Mouse (Mus musculus): ENCODE measurements around the gene Carm1. TPM values are rescaled to one million over a fixed set of nuclear protein-coding genes. Genes with fewer than 3 reads are reported as not detected.
"Not testable (repeated sequence)": the region's sequence is repeated elsewhere in the genome, so short reads cannot be mapped to it uniquely, and the experiment has no call there.

Carm1 gene
- polyA plus RNA-seq, 1 experiment from 2014 or later = 56.0 TPM

DNA sequence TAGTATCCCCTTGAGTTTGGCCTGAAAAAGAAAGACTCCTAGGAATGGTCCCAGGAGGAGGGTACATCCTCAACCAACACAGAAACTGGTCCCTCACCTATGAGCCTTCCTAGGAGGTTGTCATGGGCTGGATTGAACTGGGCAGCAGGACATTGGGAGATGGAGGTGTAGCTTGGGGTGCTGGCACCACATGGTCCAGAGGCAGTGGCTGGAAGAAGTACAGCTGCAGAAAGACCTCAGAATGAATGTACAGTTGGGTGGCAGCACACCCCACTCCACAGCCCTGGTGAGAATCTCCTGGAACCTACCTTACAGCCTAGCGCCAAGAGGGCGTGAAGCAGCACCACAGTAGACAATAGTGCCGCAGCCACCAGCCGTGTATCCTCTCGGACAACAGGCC, 42.8 kb downstream of the Carm1 start:
- Histone ChIP-seq H3K36me3 (peaks cover 66% of the 10 kb centered on the region), H3K4me2 (replicated peaks) (no peak overlapping the region), H3K27me3 (no peaks in the 10 kb centered on the region), H3K27ac (no peak overlapping the region), H3K4me1 (peaks cover 21% of the 10 kb centered on the region), H3K9me3 (no peaks in the 10 kb centered on the region), H3K9ac (no peak overlapping the region), H3K4me3 (no peak overlapping the region)
- 94% methylated on average over 5 of the region's 5 CpGs for WGBS
- no peak for ATAC-seq (ENCODE audit: low FRiP score, low read depth)

GRCm38 (mm10) chr9:21591127-21591830, 44.6 kb downstream of the Carm1 start:
- no peaks in the 10 kb centered on the region for H3K9me3 ChIP-seq
- WGBS = 83% methylated on average over 6 of the region's 6 CpGs
- peaks cover 29% of the 10 kb centered on the region for H3K4me1 ChIP-seq
- no peak for ATAC-seq (ENCODE audit: low FRiP score, low read depth)
- no peaks in the 10 kb centered on the region for H3K27me3 ChIP-seq
- H3K4me2 ChIP-seq (replicated peaks) = peak overlapping the region; percentile 96
- H3K9ac ChIP-seq = no peak overlapping the region
- H3K36me3 ChIP-seq = peaks cover 66% of the 10 kb centered on the region
- H3K4me3 ChIP-seq = peak overlapping the region; percentile 89
- H3K27ac ChIP-seq = 0 out of 2 replicates have a peak overlapping the region, but pooled peaks have one; percentile 2

DNA sequence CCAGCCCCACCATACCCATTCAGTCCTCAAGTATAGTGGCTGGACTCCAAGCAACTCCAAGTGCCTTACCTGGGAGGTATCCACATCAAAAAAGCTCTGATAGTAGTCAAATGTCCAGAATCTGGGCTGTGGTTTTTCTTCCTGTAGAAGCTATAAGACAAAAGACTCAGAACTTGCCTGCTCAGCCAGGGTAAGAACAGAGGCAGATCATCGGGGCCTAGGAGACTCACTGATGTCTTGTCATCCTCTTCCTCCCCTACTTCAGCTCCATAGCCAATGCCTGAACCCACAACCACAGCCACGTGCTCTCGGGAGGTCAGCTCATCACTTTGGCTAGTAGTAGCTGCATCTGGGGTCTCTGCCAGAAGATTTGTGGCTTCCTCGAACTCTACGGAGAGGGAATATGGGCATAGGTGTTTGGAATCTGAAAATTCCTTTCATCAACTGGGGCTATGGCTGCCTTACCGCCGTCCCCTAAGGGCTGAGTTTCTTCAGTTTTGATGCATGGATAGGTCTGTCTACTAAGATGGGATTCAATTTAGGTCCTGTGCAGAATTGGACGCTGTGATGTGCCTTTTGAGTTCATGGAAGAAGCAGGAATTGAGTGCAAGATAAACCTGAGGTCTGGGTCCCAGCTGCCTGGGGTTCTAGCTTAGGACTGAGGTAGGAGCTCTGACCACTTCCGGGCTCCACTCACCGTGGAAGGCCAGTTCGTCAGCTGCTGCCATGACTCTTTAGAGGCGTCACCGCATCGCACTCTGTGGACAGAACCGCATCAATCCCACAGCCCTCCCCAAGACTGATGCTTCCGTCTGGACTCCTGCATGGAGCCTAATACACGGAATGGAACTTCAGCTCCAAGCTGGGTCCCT, 45.4 kb downstream of the Carm1 start:
- H3K4me1 ChIP-seq = peaks cover 29% of the 10 kb centered on the region
- H3K9ac ChIP-seq = peak overlapping the region; percentile 70
- peak overlapping the region; percentile 96 for H3K4me2 ChIP-seq (replicated peaks)
- ATAC-seq (ENCODE audit: low FRiP score, low read depth) = peak; percentile 66; the same call in 1 of the 2 replicates
- peaks cover 66% of the 10 kb centered on the region for H3K36me3 ChIP-seq
- WGBS = 20% methylated on average over 17 of the region's 17 CpGs
- no peaks in the 10 kb centered on the region for H3K27me3 ChIP-seq
- H3K9me3 ChIP-seq = no peaks in the 10 kb centered on the region
- peak overlapping the region; percentile 89 for H3K4me3 ChIP-seq
- H3K27ac ChIP-seq = peak overlapping the region; percentile 67

GRCm38 (mm10) chr9:21592703-21593121, 46.0 kb downstream of the Carm1 start, which contains the start of the genes Timm29 and Yipf2:
Gene Timm29 (plus strand): TSS chr9:21592722.
Gene Yipf2 (minus strand): TSS chr9:21592828.
- Histone ChIP-seq H3K4me2 (replicated peaks) (peak within 1 kb of the TSS; percentile 96), H3K9ac (peak within 1 kb of the TSS; percentile 94), H3K27ac (peak within 1 kb of the TSS; percentile 76), H3K4me1 (peaks cover 29% of the 10 kb centered on the region), H3K36me3 (peaks cover 60% of the 10 kb centered on the region), H3K27me3 (no peaks in the 10 kb centered on the region), H3K4me3 (peak within 1 kb of the TSS; percentile 89), H3K9me3 (no peaks in the 10 kb centered on the region)
- under 1% methylated on average over 30 of the region's 30 CpGs for WGBS
- ATAC-seq (ENCODE audit: low FRiP score, low read depth) = peak; percentile 91

GRCm38 (mm10) chr9:21593122-21593721, 46.5 kb downstream of the Carm1 start:
- peak; percentile 48; the same call in 1 of the 2 replicates for ATAC-seq (ENCODE audit: low FRiP score, low read depth)
- no peaks in the 10 kb centered on the region for H3K9me3 ChIP-seq
- 2% methylated on average over 53 of the region's 69 CpGs for WGBS

GRCm38 (mm10) chr9:21594350-21594749, 47.7 kb downstream of the Carm1 start:
- H3K27ac ChIP-seq; H3K9me3 ChIP-seq; ATAC-seq (ENCODE audit: low FRiP score, low read depth); H3K27me3 ChIP-seq: not testable (repeated sequence)
- H3K4me1 ChIP-seq = peaks cover 29% of the 10 kb centered on the region
- H3K36me3 ChIP-seq = peaks cover 43% of the 10 kb centered on the region
- peak overlapping the region; percentile 96 for H3K4me2 ChIP-seq (replicated peaks)
- peak overlapping the region; percentile 94; the same call in 1 of the 2 replicates for H3K9ac ChIP-seq
- peak overlapping the region; percentile 89 for H3K4me3 ChIP-seq
- WGBS = 91% methylated on average over 8 of the region's 8 CpGs

More at GRCm38 (mm10) chr9:21593122-21593721, 46.5 kb downstream of the Carm1 start:
- Histone ChIP-seq H3K27ac (peak overlapping the region; percentile 76), H3K36me3 (peaks cover 55% of the 10 kb centered on the region), H3K4me2 (replicated peaks) (peak overlapping the region; percentile 96), H3K27me3 (no peaks in the 10 kb centered on the region), H3K4me1 (peaks cover 29% of the 10 kb centered on the region), H3K4me3 (peak overlapping the region; percentile 89), H3K9ac (peak overlapping the region; percentile 94)

- H3K4me3 ChIP-seq = no peak overlapping the region
- peaks cover 38% of the 10 kb centered on the region for H3K36me3 ChIP-seq
- H3K9me3 ChIP-seq = no peaks in the 10 kb centered on the region
- peaks cover 29% of the 10 kb centered on the region for H3K4me1 ChIP-seq
- ATAC-seq (ENCODE audit: low FRiP score, low read depth) = no peak
- 0 out of 2 replicates have a peak overlapping the region, but pooled peaks have one; percentile 94 for H3K9ac ChIP-seq
- no peaks in the 10 kb centered on the region for H3K27me3 ChIP-seq
- H3K4me2 ChIP-seq (replicated peaks) = no peak overlapping the region; the same call in 1 of the 2 replicates
- WGBS = 94% methylated on average over 2 of the region's 2 CpGs
- no peak overlapping the region for H3K27ac ChIP-seq
Measured at GRCm38 (mm10) chr9:21594838-21595237, 48.1 kb downstream of the Carm1 start.

DNA sequence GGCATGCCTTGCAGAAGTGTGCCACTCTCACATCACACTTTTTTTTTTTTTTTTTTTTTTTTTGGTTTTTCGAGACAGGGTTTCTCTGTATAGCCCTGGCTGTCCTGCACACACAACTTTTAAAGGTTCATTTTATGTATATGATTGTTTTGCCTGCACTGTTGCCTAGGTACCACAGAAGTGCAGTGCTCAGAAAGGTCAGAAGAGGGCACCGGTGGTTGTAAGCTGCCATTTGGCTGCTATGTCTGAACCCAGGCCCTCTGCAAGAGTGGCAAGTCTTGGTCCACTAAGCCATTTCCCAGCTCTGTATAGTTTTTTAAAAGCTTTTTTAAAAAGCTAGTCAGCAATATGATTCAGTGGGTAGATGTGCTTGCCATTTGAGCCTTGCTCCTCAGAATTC, 51.5 kb downstream of the Carm1 start:
- Histone ChIP-seq H3K27me3 (no peaks in the 10 kb centered on the region), H3K9me3 (no peaks in the 10 kb centered on the region), H3K4me2 (replicated peaks) (no peak overlapping the region), H3K27ac (no peak overlapping the region), H3K4me1 (peaks cover 22% of the 10 kb centered on the region), H3K4me3 (no peak overlapping the region), H3K9ac (no peak overlapping the region), H3K36me3 (peaks cover 31% of the 10 kb centered on the region; the same call in 1 of the 2 replicates)
- 39% methylated on average over 2 of the region's 2 CpGs for WGBS
- no peak for ATAC-seq (ENCODE audit: low FRiP score, low read depth)

GRCm38 (mm10) chr9:21600186-21600585, 53.5 kb downstream of the Carm1 start:
- Histone ChIP-seq H3K36me3 (peaks cover 19% of the 10 kb centered on the region; the same call in 1 of the 2 replicates), H3K27ac (no peak overlapping the region), H3K9me3 (no peaks in the 10 kb centered on the region), H3K4me1 (peaks cover 4% of the 10 kb centered on the region), H3K4me3 (no peak overlapping the region), H3K9ac (no peak overlapping the region), H3K27me3 (no peaks in the 10 kb centered on the region), H3K4me2 (replicated peaks) (no peak overlapping the region)
- ATAC-seq (ENCODE audit: low FRiP score, low read depth) = no peak
- WGBS = 72% methylated on average over 3 of the region's 3 CpGs

GRCm38 (mm10) chr9:21601073-21601472, 54.4 kb downstream of the Carm1 start:
- H3K9me3 ChIP-seq = no peaks in the 10 kb centered on the region
- H3K27me3 ChIP-seq = no peaks in the 10 kb centered on the region
- WGBS = 86% methylated on average over 2 of the region's 2 CpGs
- ATAC-seq (ENCODE audit: low FRiP score, low read depth) = no peak
- no peak overlapping the region for H3K4me3 ChIP-seq
- H3K4me2 ChIP-seq (replicated peaks) = no peak overlapping the region
- no peak overlapping the region for H3K27ac ChIP-seq
- no peaks in the 10 kb centered on the region for H3K4me1 ChIP-seq
- peaks cover 10% of the 10 kb centered on the region; the same call in 1 of the 2 replicates for H3K36me3 ChIP-seq
- no peak overlapping the region for H3K9ac ChIP-seq

DNA sequence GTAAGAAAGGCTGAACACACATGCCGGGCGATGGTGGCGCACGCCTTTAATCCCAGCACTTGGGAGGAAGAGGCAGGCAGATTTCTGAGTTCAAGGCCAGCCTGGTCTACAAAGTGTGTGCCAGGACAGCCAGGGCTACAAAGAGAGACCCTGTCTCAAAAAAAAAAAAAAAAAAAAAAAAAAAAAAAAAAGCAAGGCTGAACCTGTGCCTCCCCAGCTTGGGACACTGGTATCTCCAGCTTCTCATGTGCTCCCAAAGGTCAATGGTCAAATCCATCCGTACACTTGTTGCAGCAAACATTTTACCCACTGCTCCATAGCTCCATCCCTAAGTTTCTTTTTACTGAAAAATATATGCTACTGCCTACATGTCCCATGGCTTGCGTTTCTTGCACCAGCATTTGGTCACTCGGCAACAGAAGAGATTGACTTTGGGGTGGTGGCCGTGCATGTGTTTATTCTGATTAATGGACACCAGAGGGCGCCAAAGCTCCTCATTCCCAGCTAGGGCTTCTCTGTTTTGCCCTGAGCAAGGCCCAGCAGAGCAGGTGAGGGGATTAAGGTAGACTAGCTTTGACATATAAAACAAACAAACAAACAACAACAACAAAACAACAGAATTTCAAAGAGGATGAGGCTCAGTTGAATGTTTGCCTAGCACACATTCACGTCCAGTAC, 55.2 kb downstream of the Carm1 start:
- H3K4me1 ChIP-seq = no peaks in the 10 kb centered on the region
- WGBS = 48% methylated on average over 10 of the region's 10 CpGs
- no peaks in the 10 kb centered on the region for H3K27me3 ChIP-seq
- no peak overlapping the region for H3K27ac ChIP-seq
- ATAC-seq (ENCODE audit: low FRiP score, low read depth) = peak; percentile 73
- H3K4me2 ChIP-seq (replicated peaks) = no peak overlapping the region
- no peak overlapping the region for H3K9ac ChIP-seq
- peaks cover 2% of the 10 kb centered on the region; the same call in 1 of the 2 replicates for H3K36me3 ChIP-seq
- no peaks in the 10 kb centered on the region for H3K9me3 ChIP-seq
- no peak overlapping the region for H3K4me3 ChIP-seq
